Mouse (Mus musculus) gastrocnemius, postnatal 10 days (tissue): ENCODE measurements at regions not wholly inside any gene's neighbourhood (a gene's known extent, or its start where the extent isn't known, plus 50 kb on each side); places are given as distances from the start of the nearest gene placed in this dataset.

Experiments
- DNase-seq: peaks from one replicate; pipeline ENCODE4 v3.0.0; 2021; ENCODE audit warnings: mixed read lengths

- no peak for DNase-seq
These were observed 70.5 kb downstream of the Tmx1 start for GRCm38 (mm10) chr12:70523379-70523778.

DNA sequence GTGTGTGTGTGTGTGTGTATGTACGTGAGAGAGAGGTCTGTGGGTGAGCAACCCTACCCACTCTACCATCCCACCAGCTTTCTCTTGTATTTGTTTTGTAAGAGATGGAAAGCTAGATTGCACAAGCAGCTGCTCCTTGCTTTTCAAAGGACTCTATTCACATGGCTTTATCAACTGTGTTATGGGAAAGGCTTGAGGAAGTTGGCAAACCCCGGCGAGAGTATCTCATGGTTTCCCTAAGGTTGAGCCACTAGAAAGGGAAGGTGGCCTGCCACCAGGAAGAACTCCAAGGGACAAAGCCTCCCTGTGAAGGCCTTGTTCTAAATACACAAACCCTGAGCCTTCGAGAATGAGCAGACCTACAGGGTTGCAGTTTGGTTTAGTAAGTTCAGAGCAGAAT is 71.8 kb downstream of the Tmx1 start:
- no peak for DNase-seq

DNA sequence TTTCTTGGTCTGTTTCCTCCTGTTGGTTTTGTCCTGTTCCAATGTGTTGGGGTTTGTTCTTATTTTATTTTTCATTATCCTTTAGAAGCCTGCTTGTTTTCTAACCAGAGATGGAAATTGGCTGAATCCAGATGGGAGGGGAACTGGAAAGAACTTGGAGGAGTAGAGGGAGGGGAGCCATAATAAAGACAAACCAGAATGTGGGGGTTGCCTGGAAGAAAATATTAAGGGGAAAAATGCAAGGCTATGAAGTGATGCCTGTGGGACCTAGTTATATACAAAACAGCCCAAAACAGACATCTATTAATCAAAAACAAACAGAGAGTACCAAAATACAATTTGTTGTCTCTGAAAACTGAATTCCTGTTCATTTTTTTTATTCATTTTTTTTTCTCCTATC is 78.8 kb downstream of the Tmx1 start:
- no peak for DNase-seq

DNA sequence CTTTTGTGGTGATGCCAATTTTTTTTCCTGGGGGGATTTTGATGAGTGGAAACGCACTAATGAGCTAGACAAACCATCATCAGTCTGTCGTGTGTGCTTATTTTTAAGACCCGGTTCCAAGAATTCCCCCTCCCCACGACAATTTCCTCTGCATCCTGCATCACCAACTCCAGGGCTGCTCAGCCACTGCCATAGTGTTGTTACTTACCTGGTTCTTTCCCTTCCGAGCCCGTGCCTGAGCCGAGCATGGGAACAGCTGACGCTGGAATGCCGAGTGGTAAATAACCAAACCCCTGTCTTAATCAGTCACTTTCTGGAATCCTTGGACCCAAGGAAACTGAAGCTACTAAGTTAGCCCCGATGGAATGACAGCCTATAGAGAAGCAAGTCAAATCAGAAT is 79.3 kb downstream of the Tmx1 start:
- DNase-seq, result no peak

DNA sequence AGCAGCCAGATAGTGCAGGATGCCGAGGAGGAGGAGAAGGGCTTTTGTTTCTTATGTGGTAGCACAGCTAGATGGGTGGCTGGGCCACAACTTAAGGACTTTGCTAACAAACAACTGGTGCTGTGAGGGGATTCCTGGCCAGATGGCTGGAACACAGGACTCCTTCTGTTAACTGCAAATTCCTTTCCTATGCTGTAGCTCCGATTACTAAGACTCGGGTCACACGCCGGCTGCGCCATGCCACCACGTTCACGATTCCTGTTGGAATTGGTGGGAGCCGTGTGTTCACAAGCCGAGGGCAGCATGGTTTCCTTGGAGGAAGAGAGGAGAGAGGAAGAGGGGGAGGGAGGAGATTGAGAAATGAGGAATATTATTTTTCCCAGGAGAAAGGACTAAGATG is 79.9 kb downstream of the Tmx1 start:
- DNase-seq, result peak; percentile 22

- no peak for DNase-seq
These were observed 80.6 kb downstream of the Tmx1 start for GRCm38 (mm10) chr12:70533375-70533935.

DNA sequence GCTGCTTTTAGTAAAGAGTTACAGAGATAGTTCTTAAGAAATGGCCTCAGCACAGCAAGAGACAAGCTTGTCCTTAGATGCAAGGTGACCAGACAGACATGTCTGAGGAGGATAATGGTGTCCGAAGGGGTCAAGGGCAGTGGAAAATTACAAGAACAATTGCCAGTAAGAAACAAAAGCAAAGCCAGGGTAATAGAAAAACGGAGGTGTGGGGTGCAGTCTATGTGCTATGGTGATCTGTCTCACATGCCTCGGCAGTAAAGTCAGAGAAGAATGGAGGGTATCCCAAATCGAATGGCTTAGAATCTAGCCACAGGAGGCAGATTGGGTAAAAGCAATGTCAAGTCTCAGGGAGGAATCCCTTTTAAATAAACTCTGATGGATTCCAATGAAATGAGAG is 86.2 kb downstream of the Tmx1 start:
- no peak for DNase-seq

DNA sequence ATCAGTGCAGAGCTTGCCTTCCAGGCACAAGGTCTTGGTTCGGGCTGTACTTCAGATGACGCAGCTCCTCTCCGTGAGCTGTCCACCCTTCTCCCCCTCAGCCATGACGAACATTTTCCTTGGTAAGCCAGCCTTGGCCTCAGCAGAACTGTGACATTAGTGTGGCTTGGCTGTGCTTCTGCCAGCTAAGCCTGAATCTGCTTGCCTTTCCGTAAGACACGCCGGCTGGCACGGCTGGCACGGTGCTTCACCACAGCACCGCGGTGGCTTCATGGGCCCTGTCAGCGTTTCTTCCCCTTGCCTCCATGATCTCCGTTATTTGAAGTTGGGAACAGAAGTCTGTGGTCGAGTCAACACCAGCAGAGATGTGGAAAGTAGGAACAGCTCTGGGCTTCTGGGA is 87.0 kb downstream of the Tmx1 start:
- DNase-seq, result peak; percentile 43

DNA sequence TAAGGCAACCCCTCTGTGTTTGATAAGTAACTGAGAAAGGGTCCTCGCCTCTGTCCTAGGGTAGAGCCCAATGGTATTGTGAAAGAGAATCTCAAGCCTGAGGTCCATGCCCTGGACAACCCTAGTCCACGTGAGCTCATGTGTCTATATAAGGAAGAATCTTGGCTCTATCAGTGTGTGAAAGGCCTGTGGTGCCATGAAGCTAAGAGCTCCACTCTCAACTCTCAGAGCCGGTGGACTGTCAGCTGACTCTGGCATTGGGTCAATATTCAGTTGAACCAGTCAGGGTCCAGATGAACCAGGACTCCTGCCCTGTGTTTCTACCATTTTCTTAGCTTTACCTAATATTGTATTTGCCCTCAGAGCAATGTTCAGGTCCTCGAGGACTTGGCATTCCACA is 88.5 kb downstream of the Tmx1 start:
- DNase-seq, result no peak

DNA sequence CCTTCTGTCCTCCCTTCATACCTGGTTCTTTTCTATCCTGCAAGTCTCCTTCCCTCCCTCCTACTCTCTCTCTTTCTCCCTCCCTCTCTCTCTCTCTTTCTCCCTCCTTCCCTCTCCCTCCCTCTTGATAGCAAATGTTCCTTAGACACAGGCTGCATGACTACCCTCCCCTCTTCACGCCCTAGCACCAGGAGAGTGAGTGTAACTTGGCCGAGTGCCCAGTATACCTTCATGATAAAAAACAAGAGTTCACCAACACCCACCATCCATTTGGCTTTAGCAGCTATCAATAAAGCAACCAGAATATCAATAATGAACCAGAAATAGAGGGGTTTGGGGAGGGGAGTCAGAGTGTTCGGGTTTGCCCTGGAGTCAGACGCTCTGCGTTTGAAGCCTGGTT is 90.4 kb downstream of the Tmx1 start:
- DNase-seq, result no peak

GRCm38 (mm10) chr12:70544326-70544725 is 91.4 kb downstream of the Tmx1 start:
- no peak for DNase-seq

DNA sequence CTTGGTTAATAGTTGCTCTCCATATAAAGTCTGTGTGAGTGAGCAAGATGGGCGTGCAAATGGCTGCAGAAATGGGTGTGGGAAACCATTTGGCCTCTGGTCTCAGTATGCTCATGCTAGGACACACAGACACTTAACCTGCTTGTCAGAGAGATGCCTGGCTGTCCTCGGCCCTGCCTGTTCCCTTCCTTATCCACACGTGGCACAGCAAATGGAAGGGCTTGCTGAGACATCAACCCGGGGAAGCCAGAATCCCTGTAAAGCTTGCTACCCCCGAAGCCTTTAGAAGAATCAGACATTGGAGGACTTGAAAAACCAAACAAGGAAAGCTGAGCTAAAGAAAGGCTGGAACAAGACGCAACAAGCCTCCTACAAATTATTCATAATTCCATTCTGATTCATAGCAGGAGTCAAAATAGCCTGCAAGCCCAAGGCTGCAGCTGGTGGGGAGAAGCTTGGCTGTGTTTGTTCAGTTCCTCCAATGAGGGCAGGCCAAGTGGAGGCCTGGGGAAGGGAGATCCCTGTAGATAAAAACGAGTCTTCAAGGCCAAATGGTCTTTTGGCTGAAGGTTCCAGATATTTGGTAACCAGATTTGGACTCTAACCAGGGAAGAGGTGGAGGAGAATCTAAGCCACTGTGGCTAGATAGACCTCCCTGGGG is 92.1 kb downstream of the Tmx1 start:
- peak; percentile 31 for DNase-seq

DNA sequence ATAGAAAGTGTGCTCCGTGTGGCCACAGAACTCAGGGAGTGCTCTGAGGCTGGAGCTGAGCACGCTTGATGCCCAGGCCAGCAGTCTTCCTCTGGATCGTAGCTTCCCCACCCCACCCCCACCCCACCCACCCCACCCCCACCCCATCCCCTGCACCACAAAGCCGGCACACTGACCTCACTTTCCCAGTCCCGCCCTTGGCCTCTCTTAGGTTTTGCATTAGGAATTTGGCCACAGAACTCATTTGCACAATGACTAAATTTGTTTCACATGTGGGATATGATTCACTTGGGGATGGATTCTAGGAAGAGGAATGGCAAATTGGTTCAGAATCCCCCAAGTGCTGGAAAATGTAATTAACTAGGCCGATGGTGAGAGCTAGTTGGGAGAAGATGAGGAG is 94.3 kb downstream of the Tmx1 start:
- no peak for DNase-seq

- DNase-seq, result no peak
These were observed 96.4 kb downstream of the Tmx1 start for GRCm38 (mm10) chr12:70549296-70549695.

DNA sequence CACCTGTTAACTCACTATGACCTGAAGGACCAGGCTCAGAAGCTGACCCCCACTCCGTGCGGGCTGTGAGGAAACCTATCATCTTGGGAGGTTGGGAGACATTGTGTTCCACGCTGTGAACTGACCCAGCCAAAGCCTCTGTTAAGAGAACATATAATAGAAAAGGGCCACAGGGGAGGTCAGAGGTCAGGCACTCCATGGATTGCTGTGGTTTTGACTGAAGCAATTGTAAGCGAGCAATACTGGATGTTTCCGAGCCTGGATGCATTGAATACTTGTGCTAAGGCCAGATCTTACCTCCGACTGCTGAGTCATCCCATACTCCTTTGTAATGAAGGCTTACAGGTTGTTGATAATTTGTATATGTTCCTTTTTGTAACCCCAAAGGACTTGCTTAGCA is 101.0 kb downstream of the Tmx1 start:
- no peak for DNase-seq

GRCm38 (mm10) chr12:70554586-70554985 is 101.7 kb downstream of the Tmx1 start:
- no peak for DNase-seq

DNA sequence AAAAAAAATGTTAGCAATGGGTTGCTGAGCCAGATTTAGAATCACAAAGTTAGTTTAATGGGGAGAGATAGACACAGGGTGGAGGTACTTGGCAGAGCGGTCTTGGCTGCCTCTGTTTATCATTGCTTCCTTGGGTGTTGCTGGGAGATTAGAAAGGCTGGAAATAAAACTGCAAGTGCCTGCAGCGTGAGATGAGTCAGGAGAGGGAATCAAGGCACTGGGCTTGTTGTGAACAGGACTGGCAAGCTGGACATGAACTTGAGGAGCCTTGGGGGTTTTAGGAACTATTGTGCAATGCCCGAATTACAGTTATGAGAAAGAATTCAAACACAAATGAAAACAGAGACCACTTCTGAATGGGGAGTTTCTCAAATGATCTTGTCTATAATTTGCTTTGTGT is 102.8 kb downstream of the Tmx1 start:
- no peak for DNase-seq

GRCm38 (mm10) chr12:70556820-70557219 is 103.9 kb downstream of the Tmx1 start:
- DNase-seq, result no peak

DNA sequence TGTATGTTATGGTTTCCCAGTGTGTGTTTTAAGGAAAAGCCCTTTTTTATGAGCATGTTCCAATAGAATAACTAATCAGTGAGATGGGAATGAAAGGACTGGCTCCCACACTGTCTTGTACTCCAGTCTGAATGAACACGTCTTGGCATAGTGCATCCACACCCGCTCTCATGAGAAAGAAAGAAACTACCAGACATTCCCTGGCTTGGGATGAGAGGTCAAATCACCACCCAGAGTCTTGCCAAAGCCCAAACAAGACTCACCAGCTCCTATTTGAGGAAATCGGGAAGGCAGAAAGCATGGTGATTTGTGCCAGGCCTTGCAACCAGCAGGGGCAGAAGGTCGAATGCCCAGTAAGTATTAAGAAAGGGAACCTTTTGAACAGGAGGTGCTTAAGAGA is 110.6 kb downstream of the Tmx1 start:
- DNase-seq, result no peak

GRCm38 (mm10) chr12:70575665-70576064 is 122.8 kb downstream of the Tmx1 start:
- no peak for DNase-seq

- no peak for DNase-seq
These were observed 124.9 kb downstream of the Tmx1 start for GRCm38 (mm10) chr12:70577769-70578168.

DNA sequence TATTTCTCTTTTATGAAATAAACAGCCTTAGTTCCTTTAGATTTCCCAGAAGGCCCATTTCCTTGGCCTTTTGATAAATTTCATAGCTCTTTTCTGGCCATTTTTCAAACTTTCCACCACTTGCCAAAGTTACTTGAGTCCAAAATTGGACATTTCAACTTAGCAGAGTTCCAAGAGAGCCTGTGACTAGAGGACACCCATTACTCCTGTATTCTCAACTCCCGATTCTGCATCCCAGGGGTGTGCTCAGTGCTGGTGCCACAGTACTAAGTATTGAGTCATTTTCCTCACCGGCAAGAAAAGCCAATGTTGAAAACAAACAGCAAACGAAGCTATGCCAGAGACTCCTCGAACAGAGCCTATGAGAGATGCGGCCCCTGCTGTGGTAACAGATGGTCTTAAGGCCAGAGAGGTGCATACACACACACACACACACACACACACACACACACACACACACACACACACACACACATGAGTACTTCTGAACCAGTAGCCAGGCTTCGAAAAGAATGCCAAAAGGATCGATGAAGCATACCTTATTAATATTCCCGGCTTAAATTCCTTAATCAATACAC is 126.5 kb downstream of the Tmx1 start:
- peak; percentile 12 for DNase-seq

DNA sequence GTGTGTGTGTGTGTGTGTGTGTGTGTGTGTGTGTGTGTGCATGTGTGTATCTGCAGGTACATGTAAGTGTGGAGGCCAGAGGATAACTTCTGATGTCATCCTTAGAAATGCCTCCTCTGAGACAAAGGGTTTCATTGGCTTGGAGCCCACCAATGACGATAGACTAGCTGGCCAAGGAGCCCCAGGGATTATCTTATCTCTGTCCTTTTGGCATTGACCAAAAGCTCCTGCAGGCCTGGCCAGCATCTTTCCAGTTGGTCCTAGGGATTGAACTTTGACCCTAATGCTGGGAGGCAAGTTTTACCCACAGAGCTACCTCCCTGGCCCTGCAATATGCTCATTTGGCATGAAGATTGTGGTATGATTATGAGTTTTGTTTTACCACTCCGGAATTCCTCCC is 133.3 kb downstream of the Tmx1 start:
- no peak for DNase-seq

- no peak for DNase-seq
These were observed 135.3 kb downstream of the Tmx1 start for GRCm38 (mm10) chr12:70588234-70588633.
